Comparison of ENCODE assay signal across 7 mouse cellular contexts in genomic region chr5:124162577-124162976, GRCm38 (mm10). TPM values are rescaled to one million over a fixed set of nuclear protein-coding genes. Genes with fewer than 3 reads are reported as not detected.
DNase-seq lines count a peak whose midpoint lies in the region; ATAC-seq lines count a peak whose summit lies in the region.

No protein-coding gene starts in this region.

- no peak overlapping the region for H3K27ac ChIP-seq in forebrain, embryonic 15.5 days (replicated peaks)

- no peaks in the 10 kb centered on the region for H3K9me3 ChIP-seq in forebrain, embryonic 15.5 days

- 28% methylated on average over 5 of the region's 5 CpGs for WGBS in forebrain, embryonic 15.5 days

- no peak overlapping the region for H3K4me2 ChIP-seq in forebrain, embryonic 15.5 days (replicated peaks)

- H3K4me3 ChIP-seq in forebrain, embryonic 15.5 days = no peak overlapping the region

- DNase-seq in MN1 (ENCODE audit: low spot score) = peak; percentile 77
- DNase-seq in brain, adult 2 months (ENCODE audit: low read depth, low spot score) = peak; percentile 87
- peak; percentile 74 to 77 for DNase-seq in heart, postnatal 14 days
- DNase-seq in kidney, postnatal 4 days = peak; percentile 82 to 85
- peak; percentile 54 to 81 for DNase-seq in lung, postnatal 4 days
- peak; percentile 38 to 70 for DNase-seq in spleen, adult 18-20 months

- H3K36me3 ChIP-seq in forebrain, embryonic 15.5 days = no peaks in the 10 kb centered on the region

- intact Hi-C loops in heart, postnatal 14 days (cut with DNase I) = loop anchor here (2.0 kb wide), 3 partner anchors 86 to 122 kb away; partner anchors contain the start of gene Pitpnm2

- H3K4me1 ChIP-seq in forebrain, embryonic 15.5 days = peaks cover 57% of the 10 kb centered on the region

- no peak overlapping the region for H3K9ac ChIP-seq in forebrain, embryonic 15.5 days (replicated peaks)

- ATAC-seq in forebrain, embryonic 15.5 days (replicated peaks) = peak; percentile 60

- no peaks in the 10 kb centered on the region for H3K27me3 ChIP-seq in forebrain, embryonic 15.5 days

RNA-seq across cellular contexts. Expression of gene Arl6ip4, which starts 46.7 kb away (rescaled TPM):
- polyA plus RNA-seq in forebrain, embryonic 15.5 days (2015; fragmentation: Nextera tagmentation; extraction: Ambion mirVana) = 72.7 and 75.5 TPM in 2 replicates
- total RNA-seq in heart, postnatal 14 days (2021) = 10 to 100 TPM; 42.1 to 49.0 TPM

RNA-seq across cellular contexts. Expression of gene Ogfod2, which starts 50.5 kb away (rescaled TPM):
- 34.7 and 35.0 TPM in 2 replicates for polyA plus RNA-seq in forebrain, embryonic 15.5 days (2015; fragmentation: Nextera tagmentation; extraction: Ambion mirVana)
- 10 to 100 TPM; 13.0 to 13.3 TPM for total RNA-seq in heart, postnatal 14 days (2021)
